Mouse (Mus musculus) heart, postnatal 0 days (tissue): Measurements from ENCODE around the gene Cep135.

Experiments used
- CTCF ChIP-seq: IDR thresholded peaks from 2 replicates; pipeline ENCODE4 v1.5.1; 2016; ENCODE audit warnings: antibody characterized with exemption, control low read depth, low read depth
- EP300 ChIP-seq: IDR thresholded peaks from 2 replicates; pipeline ENCODE4 v1.6.1; 2016; ENCODE audit warnings: antibody characterized with exemption, low read depth

GRCm38 (mm10) chr5:76684658-76685605, 96.4 kb downstream of the Cep135 start:
- no peak for TF ChIP-seq CTCF
- no peak for TF ChIP-seq EP300
